Mouse (Mus musculus): ENCODE data around the gene Gas2l1.

DNA sequence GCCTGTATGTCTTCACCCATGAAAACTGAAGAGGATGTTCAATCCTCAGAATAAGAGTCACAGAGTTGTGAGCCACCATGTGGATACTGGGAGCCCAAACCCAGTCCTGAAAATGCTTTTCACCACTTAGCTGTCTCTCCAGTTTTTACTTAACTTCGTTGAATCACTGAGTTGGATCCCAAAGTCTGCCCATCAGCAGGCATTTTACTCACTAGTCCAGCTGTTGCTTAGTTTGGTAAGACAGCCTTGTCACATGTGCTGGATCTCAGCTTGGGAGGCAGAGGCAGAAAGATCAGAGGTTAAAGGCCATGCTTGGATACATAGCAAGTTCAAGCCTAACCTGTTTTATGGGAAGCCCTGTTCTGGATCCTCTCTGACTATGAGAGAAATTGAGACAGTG, 54.9 kb downstream of the Gas2l1 start:
- TF ChIP-seq EP300 (optimal IDR thresholded peaks at IDR 0.05) (no peak), CTCF (IDR thresholded peaks at IDR 0.05; ENCODE audit: low read depth) (no peak)

Measured in stomach, postnatal 0 days (tissue).